Mouse (Mus musculus) urinary bladder, adult 2 months (tissue): ENCODE results near the gene Gm10553. TPM values are rescaled to one million over a fixed set of nuclear protein-coding genes. Genes with fewer than 3 reads are reported as not detected.
"Not testable (repeated sequence)": the region's sequence is repeated elsewhere in the genome, so short reads cannot be mapped to it uniquely, and the experiment has no call there.

Experiments
- DNase-seq: peaks from one replicate; pipeline ENCODE4 v3.0.0; 2022; ENCODE audit warnings: low spot score
- polyA plus RNA-seq: library from polyadenylated mRNA; depleted of rRNA; stranded (reverse); fragments of >200 nt; gene quantifications from 2 replicates; pipeline ENCODE4 v1.2.3, GENCODE M21; 2012; rRNA removed

Gm10553 gene
- not detected in 2 replicates for polyA plus RNA-seq

GRCm38 (mm10) chr1:85099864-85100263 is at the start of gene Gm10553:
Gene Gm10553, plus strand, starts transcription at chr1:85100164.
- DNase-seq: not testable (repeated sequence)

GRCm38 (mm10) chr1:85071690-85072089 is 28.3 kb upstream of the Gm10553 start:
- not testable (repeated sequence) for DNase-seq

- DNase-seq: not testable (repeated sequence)
Observed at GRCm38 (mm10) chr1:85073099-85073498, 26.9 kb upstream of the Gm10553 start.

- not testable (repeated sequence) for DNase-seq
Observed at GRCm38 (mm10) chr1:85084803-85085202, 15.2 kb upstream of the Gm10553 start.

GRCm38 (mm10) chr1:85086211-85086610 is 13.8 kb upstream of the Gm10553 start:
- not testable (repeated sequence) for DNase-seq

GRCm38 (mm10) chr1:85092169-85092568 is 7.8 kb upstream of the Gm10553 start:
- not testable (repeated sequence) for DNase-seq

GRCm38 (mm10) chr1:85093011-85093572 is 6.9 kb upstream of the Gm10553 start:
- DNase-seq: not testable (repeated sequence)

- DNase-seq: not testable (repeated sequence)
Observed at GRCm38 (mm10) chr1:85099081-85099480, 883 bp upstream of the Gm10553 start.

GRCm38 (mm10) chr1:85101754-85102153 is 1.8 kb downstream of the Gm10553 start:
- DNase-seq: not testable (repeated sequence)

GRCm38 (mm10) chr1:85105336-85105735 is 5.4 kb downstream of the Gm10553 start:
- DNase-seq: not testable (repeated sequence)

- DNase-seq: not testable (repeated sequence)
Observed at GRCm38 (mm10) chr1:85106013-85106412, 6.0 kb downstream of the Gm10553 start.

GRCm38 (mm10) chr1:85109753-85110152 is 9.8 kb downstream of the Gm10553 start, which contains the start of gene A530032D15Rik:
Gene A530032D15Rik, minus strand, starts transcription at chr1:85109853.
- not testable (repeated sequence) for DNase-seq

- not testable (repeated sequence) for DNase-seq
Observed at GRCm38 (mm10) chr1:85110876-85111275, 10.9 kb downstream of the Gm10553 start.

- DNase-seq: not testable (repeated sequence)
Observed at GRCm38 (mm10) chr1:85111572-85111971, 11.6 kb downstream of the Gm10553 start.

GRCm38 (mm10) chr1:85112266-85112665 is 12.3 kb downstream of the Gm10553 start:
- DNase-seq: not testable (repeated sequence)

GRCm38 (mm10) chr1:85112889-85113288 is 12.9 kb downstream of the Gm10553 start:
- not testable (repeated sequence) for DNase-seq

- DNase-seq: not testable (repeated sequence)
Observed at GRCm38 (mm10) chr1:85114078-85114477, 14.1 kb downstream of the Gm10553 start.

GRCm38 (mm10) chr1:85114666-85115402 is 14.9 kb downstream of the Gm10553 start:
- peak; percentile 61 for DNase-seq

GRCm38 (mm10) chr1:85117537-85117936 is 17.6 kb downstream of the Gm10553 start:
- not testable (repeated sequence) for DNase-seq

GRCm38 (mm10) chr1:85118341-85118740 is 18.4 kb downstream of the Gm10553 start:
- not testable (repeated sequence) for DNase-seq

GRCm38 (mm10) chr1:85121841-85122240 is 21.9 kb downstream of the Gm10553 start:
- DNase-seq: not testable (repeated sequence)

- DNase-seq: not testable (repeated sequence)
Observed at GRCm38 (mm10) chr1:85133671-85134070, 33.7 kb downstream of the Gm10553 start.
